Mouse (Mus musculus): Measurements from ENCODE around the gene Ggt6. TPM values are rescaled to one million over a fixed set of nuclear protein-coding genes. Genes with fewer than 3 reads are reported as not detected.
"Not testable (repeated sequence)": the region's sequence is repeated elsewhere in the genome, so short reads cannot be mapped to it uniquely, and the experiment has no call there.

Ggt6 gene
- total RNA-seq, 1 experiment from 2014 or later: 3.7 TPM

- peak; percentile 92 for DNase-seq
Measured at GRCm38 (mm10) chr11:72411093-72411921, 24.0 kb upstream of the Ggt6 start, which contains the start of gene Smtnl2. Gene Smtnl2, minus strand, starts transcription at chr11:72411713.

DNA sequence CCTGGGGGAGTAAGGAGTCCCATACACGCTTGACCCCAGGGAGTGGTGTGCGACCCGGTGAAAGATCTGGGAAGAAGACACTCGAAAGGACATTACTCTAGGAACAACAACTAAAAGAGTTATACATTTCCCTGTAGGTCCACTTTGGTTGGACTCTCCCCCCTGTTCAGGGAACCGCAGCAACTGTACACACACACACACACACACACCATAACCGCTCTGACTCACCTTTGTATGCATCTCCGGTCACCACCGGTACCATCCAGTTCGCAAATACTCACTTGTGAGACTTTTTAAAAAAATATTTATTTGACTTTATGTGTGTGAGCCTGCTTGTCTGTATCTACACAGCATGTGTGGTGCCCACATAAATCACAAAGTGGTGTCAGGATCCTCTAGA is 23.4 kb upstream of the Ggt6 start:
- DNase-seq: no peak

- no peak for DNase-seq
Measured at GRCm38 (mm10) chr11:72413016-72413415, 22.3 kb upstream of the Ggt6 start.

DNA sequence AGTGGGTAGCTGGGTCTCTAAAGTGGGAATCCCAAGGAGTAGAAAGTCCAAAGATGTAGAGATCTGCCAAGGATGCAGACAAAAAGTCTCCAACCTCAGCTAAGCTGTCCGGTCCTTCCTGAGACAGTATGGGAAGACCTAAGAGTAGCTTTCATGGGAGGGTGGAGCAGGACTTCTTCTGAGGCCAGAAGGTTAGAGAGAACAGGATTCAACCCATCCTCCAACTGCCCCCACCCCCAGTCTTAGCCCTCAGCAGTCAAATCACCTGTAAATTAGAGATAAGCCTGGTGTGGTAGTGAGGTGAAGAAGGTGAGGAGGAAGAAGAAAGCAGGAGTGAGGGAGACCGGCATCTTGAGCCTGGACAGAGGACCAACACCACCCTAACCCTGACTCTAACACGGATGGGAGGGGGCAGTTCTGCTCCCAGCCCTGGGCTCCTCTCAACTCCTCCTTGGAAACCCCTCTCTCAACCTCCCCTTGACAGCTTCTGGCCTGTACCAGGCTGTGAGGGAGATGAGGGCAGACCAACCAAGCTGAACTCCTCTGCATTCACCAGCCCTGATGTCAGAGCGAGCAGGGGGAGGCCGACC is 21.6 kb upstream of the Ggt6 start:
- DNase-seq: no peak

- no peak for DNase-seq
Measured at GRCm38 (mm10) chr11:72415155-72415554, 20.2 kb upstream of the Ggt6 start.

DNA sequence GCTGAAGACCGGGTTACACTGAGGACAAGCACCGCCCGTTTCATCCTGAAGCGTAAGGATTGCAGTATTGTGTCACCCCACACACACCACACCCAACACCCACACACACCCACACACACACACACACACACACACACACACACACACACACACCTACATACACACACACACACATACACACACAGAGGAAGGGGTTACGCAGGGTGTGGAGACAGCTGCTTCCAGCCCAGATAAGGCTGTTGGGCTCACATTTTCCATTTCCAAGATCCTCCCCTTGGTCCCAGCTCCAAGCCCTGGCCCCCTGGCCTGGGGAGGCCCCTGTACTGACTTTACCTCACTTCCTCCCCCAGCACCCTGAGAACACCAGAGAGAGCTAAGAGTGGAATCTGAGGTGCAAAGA is 18.7 kb upstream of the Ggt6 start:
- DNase-seq: no peak

DNA sequence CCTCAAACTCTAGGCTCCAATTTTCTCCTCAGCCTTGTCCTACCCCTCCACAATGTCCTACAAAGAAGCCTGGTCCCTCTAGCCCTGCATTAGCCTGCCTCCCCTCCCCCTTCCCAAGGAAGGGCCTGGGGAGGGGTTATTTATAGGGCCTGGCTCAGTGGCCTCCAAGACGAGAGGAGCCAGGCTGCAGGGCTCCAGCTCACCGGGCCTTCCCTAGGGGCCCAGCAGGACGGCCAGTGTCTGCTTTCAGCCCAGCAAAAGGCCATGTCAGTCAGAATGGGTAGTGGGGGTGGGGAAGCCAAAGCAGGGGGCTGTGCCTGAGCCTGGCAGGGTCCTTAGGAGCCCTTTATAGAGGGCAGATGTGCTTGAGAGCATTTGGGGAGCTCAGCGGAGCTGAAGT is 17.9 kb upstream of the Ggt6 start:
- no peak for DNase-seq

- no peak for DNase-seq
Measured at GRCm38 (mm10) chr11:72418227-72418626, 17.1 kb upstream of the Ggt6 start.

GRCm38 (mm10) chr11:72419006-72419405 is 16.3 kb upstream of the Ggt6 start:
- DNase-seq: no peak

- no peak for DNase-seq
Measured at GRCm38 (mm10) chr11:72420460-72421122, 14.7 kb upstream of the Ggt6 start.

- DNase-seq: peak; percentile 50
Measured at GRCm38 (mm10) chr11:72421518-72422278, 13.6 kb upstream of the Ggt6 start.

GRCm38 (mm10) chr11:72423686-72424085 is 11.6 kb upstream of the Ggt6 start:
- no peak for DNase-seq

DNA sequence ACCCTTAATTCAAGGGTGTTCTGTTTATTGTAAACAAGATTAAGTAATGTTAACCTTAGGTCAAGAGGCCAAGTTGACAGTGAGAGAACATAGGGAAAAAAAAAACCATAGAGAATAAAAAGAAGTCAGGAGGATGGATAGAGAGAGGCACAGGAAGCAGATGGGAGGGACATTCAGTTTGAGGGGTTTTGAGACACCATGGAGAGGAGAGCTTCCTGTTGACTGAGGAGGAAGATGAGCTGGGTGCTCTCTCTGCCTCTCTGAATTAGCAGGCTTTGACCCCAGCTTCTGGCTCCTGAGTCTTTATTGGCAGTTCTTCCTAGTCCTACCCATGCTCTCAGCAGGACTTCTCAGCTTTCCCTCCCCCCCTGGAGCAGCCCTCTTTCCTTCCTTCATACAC is 10.1 kb upstream of the Ggt6 start:
- DNase-seq: no peak

DNA sequence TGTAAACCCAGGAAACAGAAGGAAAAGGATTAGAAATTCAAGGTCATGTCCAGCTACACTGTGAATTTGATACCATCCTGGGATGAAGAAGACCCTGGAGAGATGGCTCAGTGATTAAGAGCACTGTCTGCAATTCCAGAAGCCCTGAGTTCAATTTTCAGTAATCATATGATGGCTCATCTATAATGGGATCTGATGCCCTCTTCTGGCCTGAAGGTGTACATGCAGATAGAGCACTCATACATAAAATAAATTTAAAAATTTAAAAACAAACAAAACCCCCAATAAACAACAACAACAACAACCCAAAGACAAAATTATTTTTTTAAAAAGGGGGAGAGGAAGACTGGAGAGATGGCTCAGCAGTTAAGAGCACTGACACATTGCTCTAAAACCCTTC is 8.4 kb upstream of the Ggt6 start:
- no peak for DNase-seq

DNA sequence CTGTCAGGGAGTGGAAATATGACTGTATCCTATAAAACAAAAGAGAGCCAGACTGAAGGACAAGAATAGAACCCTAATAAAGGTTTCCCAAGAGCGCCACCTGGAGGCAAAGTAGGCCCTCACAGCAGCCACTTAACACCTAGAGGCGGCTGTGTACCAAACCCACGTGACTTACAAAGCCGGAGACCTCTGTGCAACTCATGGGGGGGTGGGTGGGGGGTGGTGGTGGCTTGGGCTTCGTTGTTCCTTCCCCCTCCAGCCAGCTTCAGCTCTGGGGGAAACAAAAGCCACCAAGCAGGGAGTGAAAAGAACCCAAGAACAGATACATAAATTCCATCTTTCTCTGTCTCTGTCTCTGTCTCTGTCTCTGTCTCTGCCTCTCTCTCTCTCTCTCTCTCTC is 6.6 kb upstream of the Ggt6 start:
- peak; percentile 82 for DNase-seq

DNA sequence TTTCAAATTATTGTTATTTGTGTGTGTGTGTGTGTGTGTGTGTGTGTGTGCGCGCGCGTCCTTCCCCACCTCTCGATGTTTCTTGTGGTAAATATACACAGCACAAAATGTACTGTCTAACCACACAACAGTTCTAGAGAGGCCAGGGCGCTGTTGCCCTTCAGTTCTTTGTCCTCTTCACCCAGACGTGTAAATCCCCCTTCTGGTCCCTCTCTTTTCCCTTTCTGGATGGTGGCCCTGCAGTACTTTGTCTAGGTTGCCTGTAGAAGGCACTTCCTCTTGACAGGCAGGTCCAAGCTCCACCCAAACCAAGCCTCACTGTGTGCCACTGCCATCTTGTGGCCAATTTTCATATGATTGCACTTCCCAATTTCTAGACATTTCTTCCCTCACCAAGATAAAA is 6.0 kb upstream of the Ggt6 start:
- peak; percentile 63 for DNase-seq

DNA sequence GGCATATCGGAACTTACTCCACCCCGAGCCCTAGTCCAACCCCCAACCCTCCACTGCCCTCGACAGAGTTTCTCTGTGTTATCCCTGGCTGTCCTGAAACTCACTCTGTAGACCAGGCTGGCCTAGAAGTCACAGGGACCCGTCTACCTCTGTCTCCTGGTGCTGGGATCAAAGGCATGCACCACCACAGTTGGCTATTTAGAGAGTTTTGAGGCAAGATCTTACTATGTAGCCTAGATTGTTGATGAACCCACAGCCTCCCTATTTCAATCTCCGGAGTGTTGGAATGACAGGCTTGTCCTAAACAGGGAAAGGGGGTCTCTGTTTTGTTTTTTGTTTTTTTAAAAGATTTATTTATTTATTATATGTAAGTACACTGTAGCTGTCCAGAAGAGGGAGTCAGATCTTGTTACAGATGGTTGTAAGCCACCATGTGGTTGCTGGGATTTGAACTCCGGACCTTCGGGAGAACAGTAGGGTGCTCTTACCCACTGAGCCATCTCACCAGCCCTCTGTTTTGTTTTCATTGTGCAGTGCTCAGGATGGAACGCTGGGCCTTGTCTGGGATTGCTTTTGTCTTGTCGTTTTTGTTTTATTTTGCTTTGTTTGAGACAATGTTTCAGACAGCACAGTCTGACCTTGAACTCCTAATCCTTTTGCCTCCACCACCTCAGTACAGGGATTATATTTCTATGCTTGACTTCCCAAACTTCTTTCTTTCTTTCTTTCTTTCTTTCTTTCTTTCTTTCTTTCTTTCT is 4.8 kb upstream of the Ggt6 start:
- not testable (repeated sequence) for DNase-seq

GRCm38 (mm10) chr11:72435694-72436045 is 344 bp downstream of the Ggt6 start:
- peak; percentile 51 for DNase-seq

DNA sequence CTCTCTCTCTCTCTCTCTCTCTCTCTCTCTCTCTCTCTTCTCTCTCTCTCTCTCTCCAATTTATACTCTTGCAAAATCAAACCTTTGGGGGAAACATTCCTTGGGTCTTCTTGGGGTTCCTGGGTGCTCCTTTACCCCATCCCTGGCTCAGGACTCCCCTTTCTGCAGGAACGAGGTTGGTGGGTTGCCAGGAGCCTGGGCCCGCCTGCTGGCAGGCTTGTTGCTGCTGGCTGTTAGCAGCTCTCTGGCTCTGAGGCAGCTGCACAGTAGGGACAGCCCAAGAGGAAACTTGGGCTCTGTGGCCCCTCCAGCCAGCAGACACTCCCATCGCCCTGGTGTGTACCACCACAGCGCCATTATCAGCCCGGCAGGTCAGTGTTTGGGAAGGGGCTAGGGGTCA is 945 bp downstream of the Ggt6 start:
- DNase-seq: peak; percentile 71

GRCm38 (mm10) chr11:72436756-72437650 is 1.7 kb downstream of the Ggt6 start:
- DNase-seq: peak; percentile 68

- no peak for DNase-seq
Measured at GRCm38 (mm10) chr11:72438411-72438810, 3.1 kb downstream of the Ggt6 start.
